Mouse (Mus musculus): Measurements from ENCODE around the gene Ccdc85b.
A peak's percentile ranks its signal among the peaks of the same experiment; 100 is the strongest.
"Not testable (repeated sequence)": the region's sequence is repeated elsewhere in the genome, so short reads cannot be mapped to it uniquely, and the experiment has no call there.

The Ccdc85b gene

GRCm38 (mm10) chr19:5457746-5458442 lies at the start of gene Ccdc85b:
TSS of gene Ccdc85b (minus strand) at chr19:5457894.
- no peak for DNase-seq (ENCODE audit: low spot score in 2 of 2)

GRCm38 (mm10) chr19:5503687-5504086 lies 46.0 kb upstream of the Ccdc85b start, which contains the start of gene 1700020D05Rik:
TSS of gene 1700020D05Rik (minus strand) at chr19:5503787.
- DNase-seq (ENCODE audit: low spot score in 2 of 2) = no peak

GRCm38 (mm10) chr19:5500330-5500875 lies 42.7 kb upstream of the Ccdc85b start:
- no peak for DNase-seq (ENCODE audit: low spot score in 2 of 2)

- DNase-seq (ENCODE audit: low spot score in 2 of 2) = no peak
These were observed 38.3 kb upstream of the Ccdc85b start for GRCm38 (mm10) chr19:5496052-5496370.

- peak in 1 of 2 experiments; percentile 31 for DNase-seq (ENCODE audit: low spot score in 2 of 2)
These were observed 37.8 kb upstream of the Ccdc85b start for GRCm38 (mm10) chr19:5495353-5496051.

- no peak for DNase-seq (ENCODE audit: low spot score in 2 of 2)
These were observed 36.6 kb upstream of the Ccdc85b start for GRCm38 (mm10) chr19:5494314-5494713.

GRCm38 (mm10) chr19:5493301-5493721 lies 35.6 kb upstream of the Ccdc85b start:
- not testable (repeated sequence) for DNase-seq (ENCODE audit: low spot score in 2 of 2)

- no peak for DNase-seq (ENCODE audit: low spot score in 2 of 2)
These were observed 34.9 kb upstream of the Ccdc85b start for GRCm38 (mm10) chr19:5492641-5493040.

- peak; percentile 85 to 90 for DNase-seq (ENCODE audit: low spot score in 2 of 2)
These were observed 33.4 kb upstream of the Ccdc85b start for GRCm38 (mm10) chr19:5490898-5491708.

GRCm38 (mm10) chr19:5490313-5490897 lies 32.7 kb upstream of the Ccdc85b start, which contains the start of gene Cfl1:
TSS of gene Cfl1 (plus strand) at chr19:5490455.
- peak; percentile 96 to 97 for DNase-seq (ENCODE audit: low spot score in 2 of 2)

- DNase-seq (ENCODE audit: low spot score in 2 of 2) = peak in 1 of 2 experiments; percentile 34
These were observed 32.0 kb upstream of the Ccdc85b start for GRCm38 (mm10) chr19:5489721-5490120.

GRCm38 (mm10) chr19:5488878-5489571 lies 31.3 kb upstream of the Ccdc85b start:
- DNase-seq (ENCODE audit: low spot score in 2 of 2) = peak; percentile 98 to 99

- DNase-seq (ENCODE audit: low spot score in 2 of 2) = peak; percentile 95 to 97
These were observed 30.3 kb upstream of the Ccdc85b start, which contains the start of gene Mus81 for GRCm38 (mm10) chr19:5487768-5488550. TSS of gene Mus81 (minus strand) at chr19:5488402.

- DNase-seq (ENCODE audit: low spot score in 2 of 2) = peak in 1 of 2 experiments; percentile 27
These were observed 29.1 kb upstream of the Ccdc85b start for GRCm38 (mm10) chr19:5486771-5487170.

GRCm38 (mm10) chr19:5486286-5486685 lies 28.6 kb upstream of the Ccdc85b start:
- DNase-seq (ENCODE audit: low spot score in 2 of 2) = peak; percentile 52 to 71

- DNase-seq (ENCODE audit: low spot score in 2 of 2) = peak in 1 of 2 experiments; percentile 33
These were observed 28.1 kb upstream of the Ccdc85b start for GRCm38 (mm10) chr19:5485821-5486220.

GRCm38 (mm10) chr19:5485371-5485770 lies 27.7 kb upstream of the Ccdc85b start:
- peak; percentile 30 to 46 for DNase-seq (ENCODE audit: low spot score in 2 of 2)

- no peak for DNase-seq (ENCODE audit: low spot score in 2 of 2)
These were observed 26.8 kb upstream of the Ccdc85b start for GRCm38 (mm10) chr19:5484496-5484895.

GRCm38 (mm10) chr19:5483386-5484359 lies 26.0 kb upstream of the Ccdc85b start:
- DNase-seq (ENCODE audit: low spot score in 2 of 2) = peak; percentile 23 to 38
